Mouse (Mus musculus) skeletal muscle tissue, adult 2 months (tissue): ENCODE measurements at regions not wholly inside any gene's neighbourhood (a gene's known extent, or its start where the extent isn't known, plus 50 kb on each side); places are given as distances from the start of the nearest gene placed in this dataset.
"Not testable (repeated sequence)": the region's sequence is repeated elsewhere in the genome, so short reads cannot be mapped to it uniquely, and the experiment has no call there.

Experiments used
- DNase-seq: peaks from one replicate; pipeline ENCODE4 v3.0.0-alpha.2; 2012; ENCODE audit warnings: low read depth, low spot score

- no peak for DNase-seq
Observed at GRCm38 (mm10) chr10:15046285-15046684, 328.3 kb upstream of the Gje1 start.

DNA sequence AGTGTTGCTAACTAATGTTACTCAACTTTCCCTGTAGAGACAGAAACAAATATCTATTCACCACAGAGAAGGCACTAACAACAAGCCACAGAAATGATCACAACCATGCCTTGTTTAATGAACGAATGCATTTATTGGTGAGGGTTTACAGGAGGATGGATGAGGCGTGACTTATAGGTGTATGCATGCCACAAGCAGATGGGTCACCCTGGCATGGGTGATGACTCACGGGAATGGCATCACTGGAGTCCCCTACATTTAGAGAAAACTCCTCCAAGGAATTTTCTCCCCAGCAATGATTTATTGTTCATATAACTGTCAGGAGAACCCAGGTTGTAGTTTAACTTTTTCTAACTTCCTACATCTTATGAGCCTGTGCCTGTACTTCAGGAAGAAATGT is 319.6 kb upstream of the Gje1 start:
- DNase-seq: no peak

DNA sequence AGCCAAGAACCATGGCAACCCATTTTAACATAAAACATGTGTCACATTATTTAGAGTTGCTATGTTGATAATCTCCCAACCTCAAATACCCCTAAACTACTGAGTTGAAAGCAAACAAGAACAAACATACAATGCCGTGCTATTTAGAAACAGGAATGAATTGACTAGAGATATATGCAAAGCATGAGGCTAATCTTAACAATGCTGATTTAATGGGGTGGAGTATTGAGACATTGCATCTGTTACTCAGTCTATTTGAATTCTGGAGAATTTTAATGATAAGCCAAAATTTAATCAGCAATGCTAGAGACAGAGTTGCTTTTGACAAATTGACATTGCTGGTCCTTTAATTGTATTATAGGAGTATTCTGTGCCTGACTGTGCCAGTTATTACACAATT is 313.5 kb upstream of the Gje1 start:
- no peak for DNase-seq

GRCm38 (mm10) chr10:15029151-15029550 is 311.1 kb upstream of the Gje1 start:
- DNase-seq: no peak

GRCm38 (mm10) chr10:15013919-15014318 is 295.9 kb upstream of the Gje1 start:
- no peak for DNase-seq

- no peak for DNase-seq
Observed at GRCm38 (mm10) chr10:14996374-14996773, 278.4 kb upstream of the Gje1 start.

DNA sequence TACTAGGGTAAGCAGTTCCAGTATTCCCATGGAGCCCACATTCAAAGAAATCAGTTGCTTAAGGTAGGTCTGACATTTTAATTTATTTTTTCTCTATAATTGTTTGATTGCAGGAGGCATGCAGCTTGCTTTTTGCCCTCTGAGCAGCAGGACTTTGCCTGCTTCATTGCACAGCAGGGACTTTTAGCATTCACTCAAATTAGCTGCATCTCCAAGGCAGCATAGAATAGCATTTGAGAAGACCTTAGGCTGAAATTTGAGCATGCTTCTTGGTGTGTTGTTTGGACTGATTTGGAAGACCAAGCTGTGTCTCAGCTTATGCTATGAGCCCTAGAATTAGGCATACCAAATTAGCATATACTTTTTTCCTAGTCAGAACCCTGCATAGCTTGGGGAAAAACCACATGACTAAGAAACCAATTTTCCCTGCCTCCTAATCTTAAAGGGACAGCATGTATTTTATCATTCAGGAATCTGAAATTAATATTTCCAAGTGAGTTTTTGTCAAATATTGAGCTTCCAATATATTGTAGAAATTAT is 271.7 kb upstream of the Gje1 start:
- DNase-seq: no peak

DNA sequence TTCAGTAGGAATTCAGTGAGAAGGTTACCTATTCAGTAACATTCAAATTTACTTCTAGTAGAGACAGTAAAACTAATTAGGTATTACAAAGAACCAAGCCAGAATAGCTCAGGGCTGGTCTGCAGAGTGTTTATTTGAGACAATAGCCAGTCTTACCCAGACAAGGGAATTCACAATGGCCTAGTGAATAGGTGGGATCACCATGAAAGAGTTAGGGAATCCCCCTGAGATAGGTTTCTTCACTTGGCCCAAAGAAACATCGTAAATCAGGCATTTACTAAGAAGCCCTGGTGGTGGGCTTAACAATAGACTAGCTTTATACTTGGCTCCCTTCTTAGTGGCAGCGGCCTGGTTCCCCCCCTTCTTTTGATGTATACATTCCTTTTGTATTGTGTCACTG is 268.6 kb upstream of the Gje1 start:
- DNase-seq: not testable (repeated sequence)

DNA sequence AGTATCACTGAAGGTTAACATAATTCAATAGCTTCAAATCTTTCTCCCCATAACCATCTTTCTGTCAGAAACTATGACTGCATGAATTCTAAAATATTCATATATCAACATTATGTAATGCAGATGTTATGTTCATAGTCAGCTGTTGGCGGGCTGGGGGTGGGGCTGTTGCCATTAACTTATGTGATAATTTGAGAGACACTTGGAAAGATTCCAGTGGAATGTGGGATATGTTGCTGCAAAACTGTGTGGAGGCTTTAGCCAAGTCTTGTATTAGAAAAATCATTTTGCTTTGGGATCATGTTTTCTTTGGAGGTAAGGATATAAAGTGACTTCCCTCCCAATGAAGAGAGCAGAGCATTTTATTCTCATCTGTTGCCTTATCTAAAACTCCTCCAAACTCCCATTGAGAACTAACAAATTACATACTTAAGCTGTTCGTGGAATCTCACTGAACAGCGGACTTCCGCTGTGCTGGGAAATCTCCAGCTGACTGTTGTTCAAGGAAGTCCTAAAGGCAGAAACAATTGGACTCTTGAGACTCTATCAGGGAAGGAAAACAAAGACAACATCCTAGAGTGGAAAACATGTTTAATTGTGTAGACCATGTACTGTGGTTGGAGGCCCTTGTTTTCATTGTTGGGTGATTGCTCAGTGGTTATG is 260.2 kb upstream of the Gje1 start:
- DNase-seq: peak; percentile 5

DNA sequence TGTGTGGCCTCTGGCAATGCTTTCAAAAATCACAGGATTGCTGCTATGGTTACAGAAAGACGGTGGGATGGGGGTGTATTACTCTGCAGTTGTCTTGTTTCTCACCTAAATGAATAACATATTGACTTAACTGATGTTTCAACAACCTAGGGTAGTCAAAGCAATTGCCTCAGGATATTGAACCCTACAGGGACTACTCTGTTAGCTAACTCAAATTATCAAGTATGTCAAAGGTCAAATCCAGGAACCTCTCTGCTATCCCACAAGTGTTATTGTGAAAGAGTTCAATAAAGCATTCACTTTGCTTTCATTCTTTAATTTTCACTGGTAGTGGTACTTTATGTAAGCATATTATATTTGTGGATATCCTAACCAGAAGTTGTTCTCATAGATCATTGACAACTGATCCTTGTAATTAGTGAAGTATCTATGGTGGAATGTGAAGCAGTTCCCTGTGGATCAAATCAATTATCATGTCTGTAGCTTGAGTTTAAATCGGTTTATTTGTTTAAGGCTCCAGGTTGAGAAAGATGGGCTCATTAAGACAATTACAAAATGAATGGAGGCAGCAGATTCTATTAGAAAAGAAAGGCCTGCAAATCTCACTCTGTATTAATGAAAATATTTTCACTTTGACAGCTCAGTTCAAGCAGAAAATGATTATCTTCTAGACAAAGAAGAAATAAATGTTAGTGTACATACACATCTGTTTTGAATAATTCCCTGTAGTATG is 259.4 kb upstream of the Gje1 start:
- no peak for DNase-seq

DNA sequence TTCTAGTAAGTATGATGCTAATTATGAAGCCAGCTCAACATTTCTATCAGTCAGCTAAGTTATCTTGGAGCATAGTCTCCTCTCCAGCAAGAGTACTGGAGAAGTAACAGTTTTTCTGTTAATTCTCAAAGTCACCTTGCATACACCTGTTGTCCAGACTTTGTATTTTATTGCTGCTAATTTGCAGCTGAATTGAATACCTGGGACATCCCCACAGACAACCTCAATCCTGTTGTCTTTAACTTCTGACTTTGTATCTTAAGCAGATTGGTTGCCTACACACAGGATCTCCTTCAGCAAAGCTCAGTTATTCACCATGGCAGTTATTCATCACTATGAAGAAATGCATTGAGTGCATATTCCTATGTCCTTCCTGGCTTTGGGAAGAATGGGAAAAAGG is 251.7 kb upstream of the Gje1 start:
- DNase-seq: no peak

- no peak for DNase-seq
Observed at GRCm38 (mm10) chr10:14967645-14968044, 249.6 kb upstream of the Gje1 start.

- DNase-seq: not testable (repeated sequence)
Observed at GRCm38 (mm10) chr10:14966771-14967170, 248.8 kb upstream of the Gje1 start.

DNA sequence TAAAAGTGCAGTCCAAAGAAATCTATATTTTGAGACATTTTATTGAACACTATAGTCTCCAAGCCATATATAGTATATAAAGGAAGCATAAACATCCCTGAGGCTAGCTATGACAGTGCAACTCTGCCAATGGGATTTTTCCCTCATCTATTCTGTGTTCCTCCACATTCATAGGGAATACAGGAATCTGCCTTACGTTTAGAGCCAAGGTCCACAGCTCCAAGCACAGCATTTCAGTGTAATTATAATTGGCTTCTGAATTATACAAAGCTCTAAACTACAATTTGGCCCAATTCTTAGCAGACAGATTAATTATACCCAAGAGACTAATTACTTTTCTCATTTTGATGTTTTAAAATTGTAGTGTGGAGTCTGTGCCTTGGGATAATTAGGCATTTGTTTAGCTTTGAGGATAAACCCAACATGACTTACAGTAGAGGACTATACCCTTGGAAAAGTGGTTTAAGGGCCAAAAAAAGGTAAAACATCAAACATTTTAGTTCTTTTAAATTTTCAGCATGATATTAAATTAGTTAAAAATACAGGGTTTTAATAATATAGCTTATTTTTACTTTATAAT is 235.0 kb upstream of the Gje1 start:
- DNase-seq: no peak

- no peak for DNase-seq
Observed at GRCm38 (mm10) chr10:14941875-14942274, 223.9 kb upstream of the Gje1 start.
